Comparison of ENCODE assay signal across 8 mouse cellular contexts in the genomic region with DNA sequence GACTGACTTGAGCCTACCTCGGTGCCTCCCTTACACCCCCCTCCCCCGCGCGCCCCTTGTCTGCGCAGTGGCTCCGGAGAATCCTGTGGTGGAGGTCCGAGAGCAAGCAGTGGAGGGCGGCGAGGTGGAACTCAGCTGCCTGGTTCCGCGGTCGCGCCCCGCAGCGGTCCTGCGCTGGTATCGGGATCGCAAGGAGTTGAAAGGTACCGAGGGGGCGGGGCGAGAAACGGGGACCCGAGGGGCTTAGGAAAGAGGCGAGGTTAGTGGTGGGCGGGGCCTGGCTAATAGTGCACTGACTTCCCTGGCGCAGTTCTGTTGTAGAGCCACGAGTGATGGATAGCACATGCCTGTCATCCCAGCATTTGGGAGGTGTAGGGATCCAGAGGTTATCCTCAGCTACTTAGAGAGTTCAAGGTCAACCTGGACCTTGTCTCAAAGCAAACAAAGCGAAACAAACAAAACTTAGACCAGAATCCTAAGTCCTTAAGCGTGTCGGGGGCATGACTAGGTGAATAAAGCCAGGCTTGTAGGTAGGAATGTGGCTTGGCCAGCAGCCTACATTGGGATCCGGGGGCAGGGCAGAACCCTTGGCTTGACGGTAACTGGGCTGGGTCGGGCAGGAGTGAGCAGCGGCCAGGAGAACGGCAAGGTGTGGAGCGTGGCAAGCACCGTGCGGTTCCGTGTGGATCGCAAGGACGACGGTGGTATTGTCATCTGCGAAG. TPM values are rescaled to one million over a fixed set of nuclear protein-coding genes. Genes with fewer than 3 reads are reported as not detected.
DNase-seq lines count a peak whose midpoint lies in the region; ATAC-seq and TF ChIP-seq lines count a peak whose summit lies in the region.

No protein-coding gene starts in this region.

- H3K9me3 ChIP-seq in intestine, embryonic 15.5 days, result no peaks in the 10 kb centered on the region
- H3K9me3 ChIP-seq in liver, embryonic 14.5 days (ENCODE audit: control insufficient read depth, low read length), result no peaks in the 10 kb centered on the region

- no peak for TF ChIP-seq EP300 in liver, embryonic 14.5 days (IDR thresholded peaks at IDR 0.05; ENCODE audit: low read depth)

- peaks cover 12% of the 10 kb centered on the region for H3K4me1 ChIP-seq in intestine, embryonic 15.5 days (replicated peaks)
- H3K4me1 ChIP-seq in liver, embryonic 14.5 days (replicated peaks; ENCODE audit: control insufficient read depth in 2 of 2, insufficient read depth in 2 of 2, low read length in 1 of 2), result 0 out of 4 replicates have a peak, but pooled peaks cover 0 to 4% of the 10 kb centered on the region in 2 experiments

- H3K4me2 ChIP-seq in intestine, embryonic 15.5 days (replicated peaks), result peak overlapping the region; percentile 72
- peak overlapping the region; percentile 20 for H3K4me2 ChIP-seq in liver, embryonic 14.5 days (ENCODE audit: low read depth)

- DNase-seq in thymus, postnatal 14 days, result peak; percentile 24
- no peak for DNase-seq in thymus, postnatal 25 days
- no peak for DNase-seq in liver, embryonic 14.5 days (ENCODE audit: low read depth in 3 of 3, low spot score in 3 of 3)
- no peak for DNase-seq in left cerebral cortex, adult 8-10 months (ENCODE audit: low spot score in 2 of 2)
- no peak for DNase-seq in c-Kit-positive CD71-positive TER-119-positive erythroid progenitor cells, embryonic 14.5 days (ENCODE audit: low spot score)
- no peak for DNase-seq in cerebellum, postnatal 36 days
- no peak for DNase-seq in lung, postnatal 25 days (ENCODE audit: low spot score)

- WGBS in intestine, embryonic 15.5 days, result 8% methylated on average over 43 of the region's 43 CpGs
- 11% methylated on average over 43 of the region's 43 CpGs for WGBS in liver, embryonic 14.5 days (ENCODE audit: insufficient replicate concordance)

- ATAC-seq in intestine, embryonic 15.5 days, result peak; percentile 31; the same call in 1 of the 2 replicates
- no peak for ATAC-seq in liver, embryonic 14.5 days (ENCODE audit: insufficient read depth)

- H3K27ac ChIP-seq in intestine, embryonic 15.5 days, result no peak overlapping the region
- H3K27ac ChIP-seq in liver, embryonic 14.5 days, result no peak overlapping the region

- no peak for TF ChIP-seq CTCF in liver, embryonic 14.5 days (IDR thresholded peaks at IDR 0.05; ENCODE audit: low read depth)

- H3K36me3 ChIP-seq in intestine, embryonic 15.5 days, result no peaks in the 10 kb centered on the region
- H3K36me3 ChIP-seq in liver, embryonic 14.5 days (replicated peaks; ENCODE audit: control insufficient read depth, insufficient read depth, low read depth), result no peaks in the 10 kb centered on the region

- H3K27me3 ChIP-seq in intestine, embryonic 15.5 days (replicated peaks), result peaks cover 37% of the 10 kb centered on the region
- peaks cover 41% of the 10 kb centered on the region for H3K27me3 ChIP-seq in liver, embryonic 14.5 days (ENCODE audit: control insufficient read depth, insufficient read depth, low read length)

- H3K4me3 ChIP-seq in intestine, embryonic 15.5 days (replicated peaks), result peak overlapping the region; percentile 33
- no peak overlapping the region for H3K4me3 ChIP-seq in liver, embryonic 14.5 days (ENCODE audit: insufficient read depth in 1 of 2, low read depth in 2 of 2, low read length in 2 of 2)

- H3K9ac ChIP-seq in intestine, embryonic 15.5 days, result peak overlapping the region; percentile 28
- H3K9ac ChIP-seq in liver, embryonic 14.5 days (replicated peaks), result no peak overlapping the region

RNA-seq across cellular contexts. Expression of a gene that starts 6.8 kb away (rescaled TPM):
- polyA plus RNA-seq in intestine, embryonic 15.5 days (2015; fragmentation: Nextera tagmentation; extraction: Ambion mirVana), result 32.0 and 36.6 TPM in 2 replicates
- 3.8 and 4.0 TPM in 2 replicates for polyA plus RNA-seq in liver, embryonic 14.5 days (2012; rRNA removed)
- 2.3 TPM in 2 replicates for polyA plus RNA-seq in liver, embryonic 14.5 days (2014; fragmentation: Nextera tagmentation; extraction: Ambion mirVana)
- 10 to 100 TPM; 42.8 to 45.4 (median 44.1) TPM for total RNA-seq in left cerebral cortex, adult 8-10 months (2022)

RNA-seq across cellular contexts. Expression of a gene that starts 12.2 kb away (rescaled TPM):
- 0.14 and 0.24 TPM in 2 replicates for polyA plus RNA-seq in intestine, embryonic 15.5 days (2015; fragmentation: Nextera tagmentation; extraction: Ambion mirVana)
- not detected in 2 replicates for polyA plus RNA-seq in liver, embryonic 14.5 days (2012; rRNA removed)
- not detected in 2 replicates for polyA plus RNA-seq in liver, embryonic 14.5 days (2014; fragmentation: Nextera tagmentation; extraction: Ambion mirVana)
- total RNA-seq in left cerebral cortex, adult 8-10 months (2022), result not detected

RNA-seq across cellular contexts. Expression of a gene that starts 18.2 kb away (rescaled TPM):
- 2.8 and 3.3 TPM in 2 replicates for polyA plus RNA-seq in intestine, embryonic 15.5 days (2015; fragmentation: Nextera tagmentation; extraction: Ambion mirVana)
- 0.43 and 0.48 TPM in 2 replicates for polyA plus RNA-seq in liver, embryonic 14.5 days (2012; rRNA removed)
- polyA plus RNA-seq in liver, embryonic 14.5 days (2014; fragmentation: Nextera tagmentation; extraction: Ambion mirVana), result 0.05 TPM in 1 of 2 replicates, not detected in the other
- total RNA-seq in left cerebral cortex, adult 8-10 months (2022), result 100 to 1,000 TPM; 215 to 253 (median 239) TPM

RNA-seq across cellular contexts. Expression of a gene that starts 30.5 kb away (rescaled TPM):
- 5.3 and 5.7 TPM in 2 replicates for polyA plus RNA-seq in intestine, embryonic 15.5 days (2015; fragmentation: Nextera tagmentation; extraction: Ambion mirVana)
- polyA plus RNA-seq in liver, embryonic 14.5 days (2012; rRNA removed), result 1.7 and 1.8 TPM in 2 replicates
- polyA plus RNA-seq in liver, embryonic 14.5 days (2014; fragmentation: Nextera tagmentation; extraction: Ambion mirVana), result 1.0 and 1.6 TPM in 2 replicates
- 10 to 100 TPM; 62.6 to 68.9 (median 66.6) TPM for total RNA-seq in left cerebral cortex, adult 8-10 months (2022)

RNA-seq across cellular contexts. Expression of a gene that starts 37.7 kb away (rescaled TPM):
- polyA plus RNA-seq in intestine, embryonic 15.5 days (2015; fragmentation: Nextera tagmentation; extraction: Ambion mirVana), result 8.7 and 10.5 TPM in 2 replicates
- polyA plus RNA-seq in liver, embryonic 14.5 days (2012; rRNA removed), result 1.7 and 2.1 TPM in 2 replicates
- polyA plus RNA-seq in liver, embryonic 14.5 days (2014; fragmentation: Nextera tagmentation; extraction: Ambion mirVana), result 2.7 and 3.5 TPM in 2 replicates
- total RNA-seq in left cerebral cortex, adult 8-10 months (2022), result 1 to 10 TPM in 2 of 4 experiments, under 1 TPM in 2; 0.72 to 4.6 (median 2.1) TPM
